Mouse (Mus musculus) forelimb bud, embryonic 11.5 days (tissue): ENCODE measurements around the gene Dmpk.

Source experiments
- DNase-seq: peaks from one replicate; pipeline ENCODE4 v3.0.0-alpha.2; 2012; ENCODE audit warnings: low read depth, low spot score

Dmpk gene

GRCm38 (mm10) chr7:19096421-19096976, 12.8 kb downstream of the Dmpk start:
- no peak for DNase-seq

- no peak for DNase-seq
Measured at GRCm38 (mm10) chr7:19097217-19097616, 13.6 kb downstream of the Dmpk start.

GRCm38 (mm10) chr7:19097863-19098262, 14.2 kb downstream of the Dmpk start:
- DNase-seq, result no peak

GRCm38 (mm10) chr7:19098811-19099210, 15.2 kb downstream of the Dmpk start:
- no peak for DNase-seq

- DNase-seq, result no peak
Measured at GRCm38 (mm10) chr7:19100290-19100689, 16.6 kb downstream of the Dmpk start.

- DNase-seq, result no peak
Measured at GRCm38 (mm10) chr7:19103741-19104140, 20.1 kb downstream of the Dmpk start.

- no peak for DNase-seq
Measured at GRCm38 (mm10) chr7:19104486-19104885, 20.8 kb downstream of the Dmpk start.

GRCm38 (mm10) chr7:19107436-19107835, 23.8 kb downstream of the Dmpk start:
- DNase-seq, result no peak

- no peak for DNase-seq
Measured at GRCm38 (mm10) chr7:19109565-19109964, 25.9 kb downstream of the Dmpk start.

GRCm38 (mm10) chr7:19118028-19118771, 34.6 kb downstream of the Dmpk start, which contains the start of gene Gm4969:
Gene Gm4969, minus strand, starts transcription at chr7:19118368.
- peak; percentile 56 for DNase-seq

- DNase-seq, result no peak
Measured at GRCm38 (mm10) chr7:19119083-19119482, 35.4 kb downstream of the Dmpk start.

- peak; percentile 97 for DNase-seq
Measured at GRCm38 (mm10) chr7:19119631-19120429, 36.2 kb downstream of the Dmpk start, which contains the start of gene Fbxo46. Gene Fbxo46, plus strand, starts transcription at chr7:19119859.

- no peak for DNase-seq
Measured at GRCm38 (mm10) chr7:19121686-19122085, 38.0 kb downstream of the Dmpk start.

- DNase-seq, result no peak
Measured at GRCm38 (mm10) chr7:19124713-19125112, 41.1 kb downstream of the Dmpk start.

GRCm38 (mm10) chr7:19127744-19128143, 44.1 kb downstream of the Dmpk start:
- no peak for DNase-seq

GRCm38 (mm10) chr7:19129396-19129795, 45.7 kb downstream of the Dmpk start:
- no peak for DNase-seq

- no peak for DNase-seq
Measured at GRCm38 (mm10) chr7:19130657-19131056, 47.0 kb downstream of the Dmpk start.

GRCm38 (mm10) chr7:19131324-19131848, 47.7 kb downstream of the Dmpk start:
- DNase-seq, result peak; percentile 97

- no peak for DNase-seq
Measured at GRCm38 (mm10) chr7:19136168-19136567, 52.5 kb downstream of the Dmpk start.

- no peak for DNase-seq
Measured at GRCm38 (mm10) chr7:19136673-19137334, 53.2 kb downstream of the Dmpk start.

GRCm38 (mm10) chr7:19137380-19137779, 53.7 kb downstream of the Dmpk start:
- no peak for DNase-seq
